Mouse (Mus musculus) erythroblast, embryonic 14.5 days (primary cell): ENCODE results near the gene Impad1.

Source experiments
- GATA1 ChIP-seq: IDR thresholded peaks from 2 replicates; pipeline ENCODE4 v1.6.1; 2012; ENCODE audit warnings: low read length, inconsistent platforms, mixed read lengths
- TAL1 ChIP-seq: IDR thresholded peaks from 3 replicates; pipeline ENCODE4 v1.6.1; 2012; ENCODE audit warnings: low read length, inconsistent platforms, mixed read lengths

GRCm38 (mm10) chr4:4792992-4793834, at the start of gene Impad1:
- TF ChIP-seq TAL1, result no peak
- no peak for TF ChIP-seq GATA1
